Mouse (Mus musculus) spleen, postnatal 14 days (tissue): ENCODE data around the gene Pou6f1.
"Not testable (repeated sequence)": the region's sequence is repeated elsewhere in the genome, so short reads cannot be mapped to it uniquely, and the experiment has no call there.

Source experiments
- DNase-seq, 2 experiments: peaks; one replicate each; pipeline ENCODE4 v3.0.0; 2021 to 2022; ENCODE audit warnings: low spot score in 2 of 2

Pou6f1 gene

DNA sequence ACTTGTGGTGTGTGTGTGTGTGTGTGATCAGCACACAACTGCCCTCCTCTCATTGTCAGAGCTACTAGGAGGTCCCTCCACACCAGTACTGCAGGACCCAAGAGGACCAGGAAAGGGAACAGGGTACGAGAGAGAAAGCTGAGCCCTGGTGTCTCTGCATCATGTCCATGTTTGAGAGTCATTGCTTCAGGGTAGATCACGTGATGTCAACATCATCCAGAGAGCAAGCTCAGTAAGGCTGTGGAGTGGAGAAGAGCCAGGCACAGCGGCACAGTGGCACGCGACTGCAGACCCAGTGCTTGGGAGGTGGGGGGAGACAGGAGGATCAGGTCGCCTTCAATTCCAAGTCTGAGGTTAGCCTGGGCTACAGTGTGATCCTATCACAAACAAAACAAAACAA lies 23.4 kb downstream of the Pou6f1 start:
- no peak for DNase-seq

DNA sequence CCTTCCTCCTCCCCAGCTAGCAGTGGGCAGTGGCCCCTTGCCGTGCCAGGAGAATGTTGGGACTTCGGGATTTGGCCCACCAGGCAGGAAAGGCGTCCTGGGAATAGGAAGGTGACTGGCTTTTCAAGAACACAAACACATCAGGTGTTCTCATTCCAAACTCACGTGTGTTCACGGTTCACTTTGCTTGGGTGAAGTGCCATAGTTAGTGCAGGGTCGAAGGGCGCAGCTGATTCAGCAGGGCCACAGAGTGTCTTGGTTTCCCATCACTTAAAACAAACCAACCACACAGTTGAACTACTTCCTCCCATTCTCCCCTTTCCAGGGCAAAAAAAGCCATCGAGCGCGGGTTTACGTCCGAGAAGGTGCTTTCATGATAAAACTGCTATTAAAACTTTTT lies 24.4 kb downstream of the Pou6f1 start:
- DNase-seq: no peak

DNA sequence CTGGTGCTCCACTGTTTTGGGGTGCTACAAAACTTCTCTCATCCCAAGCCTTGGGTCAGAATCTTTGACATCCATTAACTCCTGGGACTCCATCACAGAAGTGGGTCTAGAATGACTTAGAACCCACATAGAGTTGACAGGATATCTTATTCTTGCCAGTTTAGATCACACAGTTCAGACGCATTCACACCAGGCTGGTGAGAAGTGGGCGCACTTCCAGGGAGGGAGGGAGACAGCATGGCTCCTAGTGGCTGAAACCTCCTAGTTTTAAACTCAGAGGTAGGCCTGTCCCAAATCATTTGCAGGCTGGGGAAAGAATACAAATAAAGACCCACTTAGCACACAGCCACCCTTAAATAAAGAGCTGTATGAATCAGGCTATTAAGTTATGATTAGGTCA lies 25.4 kb downstream of the Pou6f1 start:
- DNase-seq: no peak

DNA sequence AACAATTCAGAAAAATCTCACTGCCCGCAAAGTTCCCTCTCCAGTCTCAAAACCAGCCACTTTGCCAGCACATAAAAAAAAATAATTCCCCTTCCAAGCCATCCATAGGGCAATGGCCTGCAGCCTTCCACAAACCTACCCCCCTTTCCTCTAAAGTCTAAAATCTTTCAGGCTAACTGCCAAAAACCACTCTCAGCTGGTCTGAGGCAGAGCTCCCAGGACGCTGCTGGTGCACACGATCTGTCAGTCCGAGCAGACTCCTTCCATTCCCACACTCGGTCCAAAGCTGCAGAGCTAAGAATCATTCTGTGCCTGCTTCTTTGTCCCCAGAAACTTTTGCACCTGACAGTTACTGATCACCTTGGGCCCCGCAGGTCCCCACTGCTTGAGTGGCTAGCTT lies 25.8 kb downstream of the Pou6f1 start:
- no peak for DNase-seq

DNA sequence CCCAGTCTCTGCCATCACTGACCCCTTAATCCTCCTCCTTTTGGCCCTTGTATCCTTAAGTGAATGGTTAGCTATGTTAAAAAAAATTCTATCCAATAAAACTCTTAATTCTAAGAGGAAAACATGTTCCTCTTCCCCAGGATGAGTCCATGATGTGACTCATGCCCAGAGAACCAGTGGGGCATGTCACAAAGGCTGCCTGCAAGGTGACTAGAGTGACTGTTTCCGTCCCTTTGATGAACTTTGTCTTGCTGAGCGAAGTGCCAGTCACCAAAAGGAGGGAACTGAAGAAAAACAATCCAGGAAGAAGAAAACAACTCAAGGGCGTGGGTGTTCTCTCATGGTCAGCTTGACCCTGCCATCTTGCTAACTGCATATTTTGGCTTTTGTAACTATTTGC lies 30.5 kb downstream of the Pou6f1 start:
- no peak for DNase-seq

- DNase-seq: no peak
These were observed 33.3 kb downstream of the Pou6f1 start for GRCm38 (mm10) chr15:100566531-100566930.

DNA sequence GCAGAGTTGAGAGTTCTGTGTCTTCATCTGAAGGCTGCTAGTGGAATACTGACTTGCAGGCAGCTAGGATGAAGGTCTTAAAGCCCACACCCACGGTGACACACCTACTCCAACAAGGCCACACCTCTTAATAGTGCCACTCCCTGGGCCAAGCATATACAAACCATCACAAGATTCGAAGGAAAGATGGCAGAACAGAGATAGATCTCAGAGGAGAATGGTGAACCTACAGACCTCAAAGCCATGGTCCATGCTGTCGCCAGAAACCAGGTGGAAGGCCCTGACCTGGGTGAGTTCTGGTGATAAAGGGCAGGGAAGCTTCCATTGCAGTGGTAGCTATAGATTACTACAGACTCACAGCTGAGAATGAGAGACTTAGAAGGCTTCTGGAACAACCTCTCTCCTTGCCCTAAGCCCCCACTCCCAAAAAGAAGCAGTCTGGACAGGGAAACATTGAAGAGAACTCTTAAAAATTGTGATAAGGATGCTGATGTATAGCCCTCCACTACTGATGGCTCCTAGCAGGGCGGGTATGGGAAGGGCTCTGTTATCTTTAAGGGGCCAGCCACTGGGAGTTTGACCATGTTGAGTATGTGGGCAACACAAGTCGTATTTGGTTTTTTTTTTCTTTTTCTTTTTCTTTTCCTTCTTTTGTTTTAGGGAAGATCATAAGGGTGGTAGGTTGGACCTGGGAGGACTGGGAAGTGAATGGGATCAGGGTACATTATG lies 41.9 kb downstream of the Pou6f1 start:
- DNase-seq: no peak

DNA sequence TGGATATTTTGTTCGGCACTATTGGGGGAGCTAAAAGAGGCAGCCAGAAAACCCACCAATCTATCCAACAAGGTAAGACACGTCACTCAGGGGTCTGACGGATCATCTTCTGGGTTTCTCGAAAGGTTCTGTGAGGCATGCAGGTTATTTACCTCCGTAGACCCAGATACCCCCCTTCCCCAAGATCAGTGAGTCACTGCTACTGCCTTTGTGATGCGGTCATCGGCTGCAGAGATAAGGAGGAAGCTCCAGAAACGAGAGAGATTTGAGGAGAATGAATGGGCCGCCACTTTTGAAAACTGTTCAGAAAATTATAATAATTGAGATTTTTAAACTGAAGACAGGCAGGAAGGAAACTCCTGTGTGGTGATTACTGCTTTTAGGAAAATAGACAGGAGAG lies 43.4 kb downstream of the Pou6f1 start:
- DNase-seq: no peak

GRCm38 (mm10) chr15:100555965-100556364 lies 43.8 kb downstream of the Pou6f1 start:
- DNase-seq: no peak

DNA sequence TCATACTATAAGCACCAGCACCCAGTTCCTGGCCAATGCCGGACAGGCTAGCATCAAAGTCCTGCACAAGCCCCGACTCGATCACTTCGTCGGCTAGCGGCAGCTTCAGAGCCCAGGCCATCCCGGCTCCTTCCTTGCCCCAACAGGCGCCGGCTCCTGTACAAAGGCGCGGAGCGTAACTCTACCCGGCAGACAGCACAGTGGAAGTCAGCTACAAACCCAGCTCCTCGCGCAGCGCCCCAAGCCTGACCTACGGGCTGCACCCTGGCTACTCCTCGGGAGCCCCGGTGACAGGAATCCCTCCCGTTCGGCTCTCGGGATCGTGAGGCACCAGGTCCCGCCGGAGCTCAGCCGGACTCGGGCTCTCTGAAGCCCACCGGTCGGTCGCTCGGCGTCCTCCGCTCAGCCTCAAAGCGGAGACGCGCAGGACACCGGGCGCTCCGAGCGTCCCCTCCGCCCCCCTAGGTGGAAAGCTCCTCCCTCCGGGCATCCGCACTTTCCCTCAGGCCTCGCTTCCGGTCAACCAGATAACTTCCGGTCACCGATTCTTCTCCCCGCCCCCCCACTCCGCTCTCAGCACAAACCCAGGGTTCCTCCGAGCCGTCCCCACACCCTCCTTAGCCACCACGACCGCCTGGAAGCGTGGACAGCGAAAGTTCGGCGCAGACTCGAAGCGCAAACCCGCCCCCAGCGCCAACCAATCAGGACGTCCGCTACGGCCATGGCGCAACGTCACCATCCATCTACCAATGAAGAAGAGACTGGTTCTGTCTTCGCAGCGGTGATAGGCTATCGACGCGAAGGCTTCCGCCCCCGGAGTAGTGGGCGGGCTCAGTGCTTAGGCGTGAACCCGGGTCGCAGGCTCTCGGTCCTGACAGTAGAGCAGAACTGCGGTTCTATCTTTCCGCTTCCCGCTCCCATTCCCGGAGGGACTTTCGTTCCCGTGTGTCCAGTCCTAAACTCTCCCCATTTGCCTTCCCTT lies 48.2 kb downstream of the Pou6f1 start, which contains the start of gene Tfcp2:
TSS of gene Tfcp2 (minus strand) at position 683 of the 982 bp plus-strand sequence.
- peak; percentile 92 to 95 for DNase-seq

GRCm38 (mm10) chr15:100550280-100550679 lies 49.5 kb downstream of the Pou6f1 start:
- DNase-seq: no peak

- not testable (repeated sequence) for DNase-seq
These were observed 56.1 kb downstream of the Pou6f1 start for GRCm38 (mm10) chr15:100543651-100544030.

- not testable (repeated sequence) for DNase-seq
These were observed 56.7 kb downstream of the Pou6f1 start for GRCm38 (mm10) chr15:100542876-100543650.

- no peak for DNase-seq
These were observed 58.4 kb downstream of the Pou6f1 start for GRCm38 (mm10) chr15:100541426-100541825.

GRCm38 (mm10) chr15:100541001-100541400 lies 58.8 kb downstream of the Pou6f1 start:
- DNase-seq: not testable (repeated sequence)

GRCm38 (mm10) chr15:100539411-100539810 lies 60.4 kb downstream of the Pou6f1 start:
- DNase-seq: no peak

DNA sequence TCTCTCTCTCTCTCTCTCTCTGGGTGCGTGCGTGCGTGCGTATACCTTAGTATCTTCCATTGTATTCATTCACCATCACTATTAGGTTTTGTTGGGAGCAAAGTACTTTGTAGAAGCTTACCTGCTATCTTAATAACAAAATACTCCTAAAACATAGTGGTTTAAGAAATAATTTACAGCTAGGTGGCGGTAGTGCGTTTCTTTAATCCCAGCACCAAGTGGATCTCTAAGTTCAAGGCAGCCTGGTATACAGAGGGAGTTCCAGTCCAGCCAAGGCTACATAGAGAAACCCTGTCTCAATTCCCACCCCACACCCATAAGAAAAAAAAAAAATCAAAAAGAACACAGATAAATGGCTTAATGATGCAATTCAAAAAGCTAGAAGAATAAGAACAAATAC lies 61.9 kb downstream of the Pou6f1 start:
- no peak for DNase-seq

DNA sequence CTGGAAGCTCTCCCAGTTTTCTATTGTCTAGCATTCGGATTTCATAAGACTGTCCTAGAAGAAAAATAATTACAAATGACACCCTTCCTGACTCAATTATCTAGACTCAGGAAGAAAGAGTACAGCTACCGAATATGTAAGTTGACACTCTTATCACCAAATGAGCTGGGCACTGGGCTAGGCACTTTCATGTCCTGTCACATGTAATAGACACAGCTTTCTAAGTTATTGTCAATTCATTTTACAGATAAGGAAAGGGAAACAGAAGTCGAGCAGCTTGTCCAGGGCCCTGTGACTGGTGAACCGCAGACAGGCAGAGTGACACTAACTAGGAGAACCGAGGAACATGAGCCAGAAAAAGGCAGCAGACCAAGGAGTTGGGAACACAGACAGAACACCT lies 71.9 kb downstream of the Pou6f1 start:
- no peak for DNase-seq

- no peak for DNase-seq
These were observed 74.4 kb downstream of the Pou6f1 start for GRCm38 (mm10) chr15:100525405-100525804.
